Mouse (Mus musculus): Measurements from ENCODE around the gene Gck. TPM values are rescaled to one million over a fixed set of nuclear protein-coding genes. Genes with fewer than 3 reads are reported as not detected.

Gck gene
- total RNA-seq, 1 experiment from 2014 or later = not detected

GRCm38 (mm10) chr11:5868324-5868723 lies 81.6 kb downstream of the Gck start:
- no peak for ATAC-seq (replicated peaks in 1 of 2; ENCODE audit: insufficient read depth in 1 of 2, low FRiP score in 2 of 2, low TSS enrichment in 1 of 2, low read depth in 1 of 2, poor library complexity in 2 of 2, severe bottlenecking in 2 of 2)

GRCm38 (mm10) chr11:5867196-5867595 lies 82.7 kb downstream of the Gck start:
- no peak for ATAC-seq (replicated peaks in 1 of 2; ENCODE audit: insufficient read depth in 1 of 2, low FRiP score in 2 of 2, low TSS enrichment in 1 of 2, low read depth in 1 of 2, poor library complexity in 2 of 2, severe bottlenecking in 2 of 2)

GRCm38 (mm10) chr11:5862394-5863105 lies 87.3 kb downstream of the Gck start:
- ATAC-seq (replicated peaks in 1 of 2; ENCODE audit: insufficient read depth in 1 of 2, low FRiP score in 2 of 2, low TSS enrichment in 1 of 2, low read depth in 1 of 2, poor library complexity in 2 of 2, severe bottlenecking in 2 of 2) = no peak

GRCm38 (mm10) chr11:5861678-5862393 lies 88.0 kb downstream of the Gck start, which contains the start of gene Aebp1:
Aebp1 (plus strand) TSS chr11:5861947.
- peak; percentile 18 to 57; a peak in 2 of 4 replicates for ATAC-seq (replicated peaks in 1 of 2; ENCODE audit: insufficient read depth in 1 of 2, low FRiP score in 2 of 2, low TSS enrichment in 1 of 2, low read depth in 1 of 2, poor library complexity in 2 of 2, severe bottlenecking in 2 of 2)

- ATAC-seq (replicated peaks in 1 of 2; ENCODE audit: insufficient read depth in 1 of 2, low FRiP score in 2 of 2, low TSS enrichment in 1 of 2, low read depth in 1 of 2, poor library complexity in 2 of 2, severe bottlenecking in 2 of 2) = no peak
Measured at GRCm38 (mm10) chr11:5860639-5861038, 89.2 kb downstream of the Gck start.

GRCm38 (mm10) chr11:5859883-5860550 lies 89.9 kb downstream of the Gck start:
- no peak for ATAC-seq (replicated peaks in 1 of 2; ENCODE audit: insufficient read depth in 1 of 2, low FRiP score in 2 of 2, low TSS enrichment in 1 of 2, low read depth in 1 of 2, poor library complexity in 2 of 2, severe bottlenecking in 2 of 2)

GRCm38 (mm10) chr11:5858723-5859122 lies 91.2 kb downstream of the Gck start:
- no peak for ATAC-seq (replicated peaks in 1 of 2; ENCODE audit: insufficient read depth in 1 of 2, low FRiP score in 2 of 2, low TSS enrichment in 1 of 2, low read depth in 1 of 2, poor library complexity in 2 of 2, severe bottlenecking in 2 of 2)

- ATAC-seq (replicated peaks in 1 of 2; ENCODE audit: insufficient read depth in 1 of 2, low FRiP score in 2 of 2, low TSS enrichment in 1 of 2, low read depth in 1 of 2, poor library complexity in 2 of 2, severe bottlenecking in 2 of 2) = no peak
Measured at GRCm38 (mm10) chr11:5856479-5857130, 93.3 kb downstream of the Gck start.

GRCm38 (mm10) chr11:5855902-5856301 lies 94.0 kb downstream of the Gck start:
- no peak for ATAC-seq (replicated peaks in 1 of 2; ENCODE audit: insufficient read depth in 1 of 2, low FRiP score in 2 of 2, low TSS enrichment in 1 of 2, low read depth in 1 of 2, poor library complexity in 2 of 2, severe bottlenecking in 2 of 2)

GRCm38 (mm10) chr11:5855481-5855880 lies 94.4 kb downstream of the Gck start:
- ATAC-seq (replicated peaks in 1 of 2; ENCODE audit: insufficient read depth in 1 of 2, low FRiP score in 2 of 2, low TSS enrichment in 1 of 2, low read depth in 1 of 2, poor library complexity in 2 of 2, severe bottlenecking in 2 of 2) = no peak

GRCm38 (mm10) chr11:5852314-5852713 lies 97.6 kb downstream of the Gck start:
- no peak for ATAC-seq (replicated peaks in 1 of 2; ENCODE audit: insufficient read depth in 1 of 2, low FRiP score in 2 of 2, low TSS enrichment in 1 of 2, low read depth in 1 of 2, poor library complexity in 2 of 2, severe bottlenecking in 2 of 2)

- ATAC-seq (replicated peaks in 1 of 2; ENCODE audit: insufficient read depth in 1 of 2, low FRiP score in 2 of 2, low TSS enrichment in 1 of 2, low read depth in 1 of 2, poor library complexity in 2 of 2, severe bottlenecking in 2 of 2) = no peak
Measured at GRCm38 (mm10) chr11:5851021-5851736, 98.7 kb downstream of the Gck start.

Other genes starting within 250 kb of the Gck start
- gene Mrps24, start 234.4 kb downstream of the Gck start, total RNA-seq (2017) = 38.8 and 39.4 TPM in 2 replicates
- gene Urgcp, start 187.7 kb downstream of the Gck start, total RNA-seq (2017) = 8.0 and 9.1 TPM in 2 replicates
- gene Dbnl, start 161.6 kb downstream of the Gck start, total RNA-seq (2017) = 71.7 and 93.2 TPM in 2 replicates
- gene Pgam2, start 146.3 kb downstream of the Gck start, total RNA-seq (2017) = 1.2 TPM in 1 of 2 replicates, not detected in the other
- gene Polm, start 112.1 kb downstream of the Gck start, total RNA-seq (2017) = 1.4 and 5.1 TPM in 2 replicates
- gene Aebp1, start 88.1 kb downstream of the Gck start, total RNA-seq (2017) = 0.25 and 0.65 TPM in 2 replicates
- gene Pold2, start 71.8 kb downstream of the Gck start, total RNA-seq (2017) = 39.9 and 55.8 TPM in 2 replicates
- not detected in 2 replicates for gene Myl7, start 51.3 kb downstream of the Gck start, total RNA-seq (2017)
- gene Ykt6, start 5.6 kb upstream of the Gck start, total RNA-seq (2017) = 34.5 and 39.9 TPM in 2 replicates
- gene Camk2b, start 116.3 kb upstream of the Gck start, total RNA-seq (2017) = 1.7 and 3.4 TPM in 2 replicates
- 0.63 TPM in 1 of 2 replicates, not detected in the other for gene A730071L15Rik, start 249.9 kb upstream of the Gck start, total RNA-seq (2017)

All from hematopoietic stem cell, adult 5-6 weeks (primary cell).